Mouse (Mus musculus) MEL (cell line): Measurements from ENCODE around the gene Lypd5. TPM values are rescaled to one million over a fixed set of nuclear protein-coding genes. Genes with fewer than 3 reads are reported as not detected.

Source experiments
- DNase-seq: peaks from one replicate; pipeline ENCODE4 v3.0.0; 2011; ENCODE audit warnings: low read depth, low spot score
- H3K27ac ChIP-seq: 2 replicates; pipeline ENCODE4 v1.5.1; 2012; ENCODE audit warnings: low read depth, mild to moderate bottlenecking, control low read depth, low read length, moderate library complexity; ENCODE audit not compliant: control insufficient read depth
- H3K27me3 ChIP-seq, 2 experiments: fragments of 150-350 bp in 1 of 2; sonication (generic) in 1 of 2; 2 replicates each; pipeline ENCODE4 v1.6.1; 2012; ENCODE audit warnings: low read length in 2 of 2, mild to moderate bottlenecking in 2 of 2, improper control_type of control experiment in 1 of 2, moderate library complexity in 1 of 2; ENCODE audit not compliant: insufficient read depth in 2 of 2, control insufficient read depth in 1 of 2
- H3K36me3 ChIP-seq, 2 experiments: 2 replicates each; pipeline ENCODE4 v1.6.1; 2012 to 2014; ENCODE audit warnings: low read length in 2 of 2, improper control_type of control experiment in 1 of 2, inconsistent platforms in 1 of 2, mild to moderate bottlenecking in 1 of 2; ENCODE audit not compliant: insufficient read depth in 2 of 2, control insufficient read depth in 1 of 2
- H3K4me1 ChIP-seq, 2 experiments: fragments of 150-350 bp in 1 of 2; sonication (generic) in 1 of 2; 2 replicates each; pipeline ENCODE4 v1.6.1; 2012; ENCODE audit warnings: low read length in 2 of 2, improper control_type of control experiment in 1 of 2, mild to moderate bottlenecking in 1 of 2; ENCODE audit not compliant: insufficient read depth in 2 of 2, control insufficient read depth in 1 of 2
- H3K4me3 ChIP-seq, 2 experiments: fragments of 150-350 bp in 1 of 2; sonication (generic) in 1 of 2; 2 replicates each; pipeline ENCODE4 v1.5.1; 2012; ENCODE audit warnings: low read depth in 2 of 2, low read length in 2 of 2, mild to moderate bottlenecking in 2 of 2, moderate library complexity in 2 of 2, control low read depth in 1 of 2, improper control_type of control experiment in 1 of 2; ENCODE audit not compliant: control insufficient read depth in 1 of 2, insufficient read depth in 1 of 2
- H3K79me2 ChIP-seq: 2 replicates; pipeline ENCODE4 v1.6.1; 2012; ENCODE audit warnings: mild to moderate bottlenecking, low read length, moderate library complexity; ENCODE audit not compliant: control insufficient read depth, poor library complexity, insufficient read depth
- H3K9ac ChIP-seq: 2 replicates; pipeline ENCODE4 v1.6.1; 2012; ENCODE audit warnings: low read depth, mild to moderate bottlenecking, control low read depth, low read length, moderate library complexity; ENCODE audit not compliant: control insufficient read depth, poor library complexity, severe bottlenecking
- H3K9me3 ChIP-seq: fragments of 150-350 bp; sonication (generic); replicated peaks from 2 replicates; pipeline ENCODE4 v1.6.1; 2012; ENCODE audit warnings: mild to moderate bottlenecking, low read length, improper control_type of control experiment, moderate library complexity; ENCODE audit not compliant: insufficient read depth
- BHLHE40 ChIP-seq: IDR thresholded peaks from 2 replicates; pipeline ENCODE4 v1.6.1; 2012; ENCODE audit warnings: low read depth, mild to moderate bottlenecking, inconsistent platforms, low read length, improper control_type of control experiment, borderline replicate concordance
- CHD1 ChIP-seq: IDR thresholded peaks from 2 replicates; pipeline ENCODE4 v1.6.1; 2012; ENCODE audit warnings: low read depth, mild to moderate bottlenecking, inconsistent platforms, low read length, improper control_type of control experiment
- CHD2 ChIP-seq: IDR thresholded peaks from 2 replicates; pipeline ENCODE4 v1.6.1; 2011; ENCODE audit warnings: low read length, improper control_type of control experiment
- CTCF ChIP-seq, 3 experiments: IDR thresholded peaks in 2 of 3; conservative IDR thresholded peaks in 1 of 3; 2 replicates each; pipeline ENCODE4 v1.5.1; 2011 to 2012; ENCODE audit warnings: low read length in 3 of 3, low read depth in 2 of 3, mild to moderate bottlenecking in 2 of 3, improper control_type of control experiment in 1 of 3, inconsistent platforms in 1 of 3, mixed read lengths in 1 of 3, moderate library complexity in 1 of 3; ENCODE audit not compliant: control insufficient read depth in 1 of 3, insufficient read depth in 1 of 3, poor library complexity in 1 of 3, severe bottlenecking in 1 of 3
- E2F4 ChIP-seq: IDR thresholded peaks from 2 replicates; pipeline ENCODE4 v1.6.1; 2011; ENCODE audit warnings: low read depth, low read length, improper control_type of control experiment, borderline replicate concordance
- ELF1 ChIP-seq: IDR thresholded peaks from 2 replicates; pipeline ENCODE4 v1.6.1; 2014; ENCODE audit warnings: low read depth, mild to moderate bottlenecking, inconsistent platforms, low read length, improper control_type of control experiment, moderate library complexity
- EP300 ChIP-seq, 2 experiments: IDR thresholded peaks; 2 replicates each; pipeline ENCODE4 v1.6.1; 2011; ENCODE audit warnings: improper control_type of control experiment in 2 of 2, low read length in 2 of 2, low read depth in 1 of 2, mild to moderate bottlenecking in 1 of 2
- ETS1 ChIP-seq: IDR thresholded peaks from 2 replicates; pipeline ENCODE4 v1.6.1; 2012; ENCODE audit warnings: low read depth, mild to moderate bottlenecking, inconsistent platforms, low read length, improper control_type of control experiment, moderate library complexity
- GABPA ChIP-seq: IDR thresholded peaks from 2 replicates; pipeline ENCODE4 v1.6.1; 2012; ENCODE audit warnings: low read depth, mild to moderate bottlenecking, inconsistent platforms, low read length, improper control_type of control experiment, moderate library complexity
- GATA1 ChIP-seq: IDR thresholded peaks from 2 replicates; pipeline ENCODE4 v1.6.1; 2011; ENCODE audit warnings: low read depth, low read length, improper control_type of control experiment
- HCFC1 ChIP-seq: IDR thresholded peaks from 2 replicates; pipeline ENCODE4 v1.6.1; 2012; ENCODE audit warnings: low read depth, mild to moderate bottlenecking, inconsistent platforms, low read length, improper control_type of control experiment, moderate library complexity
- JUND ChIP-seq: IDR thresholded peaks from 2 replicates; pipeline ENCODE4 v1.6.1; 2011; ENCODE audit warnings: low read depth, mild to moderate bottlenecking, improper control_type of control experiment, low read length
- MAFK ChIP-seq: IDR thresholded peaks from 2 replicates; pipeline ENCODE4 v1.6.1; 2011; ENCODE audit warnings: low read depth, mild to moderate bottlenecking, low read length, improper control_type of control experiment, borderline replicate concordance
- MAX ChIP-seq: IDR thresholded peaks from 2 replicates; pipeline ENCODE4 v1.6.1; 2011; ENCODE audit warnings: low read length, improper control_type of control experiment
- MAZ ChIP-seq: IDR thresholded peaks from 2 replicates; pipeline ENCODE4 v1.6.1; 2012; ENCODE audit warnings: low read depth, mild to moderate bottlenecking, inconsistent platforms, low read length, improper control_type of control experiment
- MEF2A ChIP-seq: IDR thresholded peaks from 2 replicates; pipeline ENCODE4 v1.6.1; 2014; ENCODE audit warnings: low read depth, mild to moderate bottlenecking, inconsistent platforms, low read length, improper control_type of control experiment; ENCODE audit not compliant: poor library complexity, insufficient replicate concordance, severe bottlenecking; ENCODE audit errors: extremely low read depth
- MXI1 ChIP-seq: IDR thresholded peaks from 2 replicates; pipeline ENCODE4 v1.6.1; 2011; ENCODE audit warnings: mild to moderate bottlenecking, low read depth, low read length, improper control_type of control experiment
- MYB ChIP-seq: IDR thresholded peaks from 2 replicates; pipeline ENCODE4 v1.6.1; 2011; ENCODE audit warnings: mild to moderate bottlenecking, low read depth, low read length, improper control_type of control experiment
- MYC ChIP-seq: IDR thresholded peaks from 2 replicates; pipeline ENCODE4 v1.6.1; 2011; ENCODE audit warnings: low read depth, mild to moderate bottlenecking, low read length, improper control_type of control experiment, moderate library complexity
- NELFE ChIP-seq: IDR thresholded peaks from 2 replicates; pipeline ENCODE4 v1.6.1; 2011; ENCODE audit warnings: low read depth, low read length, improper control_type of control experiment
- NRF1 ChIP-seq: IDR thresholded peaks from 2 replicates; pipeline ENCODE4 v1.6.1; 2014; ENCODE audit warnings: low read depth, mild to moderate bottlenecking, inconsistent platforms, low read length, improper control_type of control experiment, moderate library complexity; ENCODE audit not compliant: poor library complexity, insufficient read depth, severe bottlenecking
- POLR2A ChIP-seq, 2 experiments: IDR thresholded peaks; 2 replicates each; pipeline ENCODE4 v1.6.1; 2011 to 2012; ENCODE audit warnings: low read length in 2 of 2, mild to moderate bottlenecking in 2 of 2, control low read depth in 1 of 2, improper control_type of control experiment in 1 of 2, low read depth in 1 of 2, moderate library complexity in 1 of 2; ENCODE audit not compliant: control insufficient read depth in 1 of 2, insufficient read depth in 1 of 2, poor library complexity in 1 of 2
- POLR2AphosphoS2 ChIP-seq: IDR thresholded peaks from 2 replicates; pipeline ENCODE4 v1.6.1; 2011; ENCODE audit warnings: low read length, improper control_type of control experiment
- POLR2AphosphoS5 ChIP-seq: IDR thresholded peaks from 2 replicates; pipeline ENCODE4 v1.6.1; 2012; ENCODE audit warnings: low read depth, borderline replicate concordance, mild to moderate bottlenecking, inconsistent platforms, low read length, moderate library complexity, mixed read lengths
- RAD21 ChIP-seq: IDR thresholded peaks from 2 replicates; pipeline ENCODE4 v1.6.1; 2011; ENCODE audit warnings: mild to moderate bottlenecking, low read depth, low read length, improper control_type of control experiment
- SIN3A ChIP-seq: IDR thresholded peaks from 2 replicates; pipeline ENCODE4 v1.6.1; 2012; ENCODE audit warnings: low read length, improper control_type of control experiment, inconsistent platforms
- SMC3 ChIP-seq: IDR thresholded peaks from 2 replicates; pipeline ENCODE4 v1.6.1; 2011; ENCODE audit warnings: low read depth, low read length, improper control_type of control experiment
- TAL1 ChIP-seq: IDR thresholded peaks from 2 replicates; pipeline ENCODE4 v1.6.1; 2012; ENCODE audit warnings: mild to moderate bottlenecking, inconsistent platforms, low read length, moderate library complexity, mixed read lengths
- TBP ChIP-seq: IDR thresholded peaks from 2 replicates; pipeline ENCODE4 v1.8.0; 2011; ENCODE audit warnings: low read depth, low read length, improper control_type of control experiment
- TCF12 ChIP-seq: IDR thresholded peaks from 2 replicates; pipeline ENCODE4 v1.6.1; 2014; ENCODE audit warnings: low read depth, mild to moderate bottlenecking, inconsistent platforms, low read length, improper control_type of control experiment, moderate library complexity
- UBTF ChIP-seq: IDR thresholded peaks from 2 replicates; pipeline ENCODE4 v1.6.1; 2012; ENCODE audit warnings: low read depth, mild to moderate bottlenecking, inconsistent platforms, low read length, improper control_type of control experiment, moderate library complexity, borderline replicate concordance; ENCODE audit not compliant: insufficient read depth
- USF1 ChIP-seq: IDR thresholded peaks from 2 replicates; pipeline ENCODE4 v1.6.1; 2014; ENCODE audit warnings: low read depth, mild to moderate bottlenecking, inconsistent platforms, low read length, improper control_type of control experiment, moderate library complexity
- ZC3H11A ChIP-seq: IDR thresholded peaks from 2 replicates; pipeline ENCODE4 v1.6.1; 2012; ENCODE audit warnings: low read depth, mild to moderate bottlenecking, inconsistent platforms, low read length, improper control_type of control experiment
- ZKSCAN1 ChIP-seq: IDR thresholded peaks from 2 replicates; pipeline ENCODE4 v1.6.1; 2012; ENCODE audit warnings: low read depth, mild to moderate bottlenecking, inconsistent platforms, low read length, improper control_type of control experiment, moderate library complexity
- ZMIZ1 ChIP-seq: IDR thresholded peaks from 2 replicates; pipeline ENCODE4 v1.6.1; 2012; ENCODE audit warnings: low read depth, mild to moderate bottlenecking, inconsistent platforms, low read length, improper control_type of control experiment, moderate library complexity
- ZNF384 ChIP-seq: IDR thresholded peaks from 2 replicates; pipeline ENCODE4 v1.6.1; 2012; ENCODE audit warnings: low read depth, mild to moderate bottlenecking, inconsistent platforms, low read length, improper control_type of control experiment
- polyA plus RNA-seq, 2 experiments: library from polyadenylated mRNA; stranded (reverse) in 1 of 2; unstranded in 1 of 2; fragments of >175 nt in 1 of 2; fragments of >200 nt in 1 of 2; gene quantifications; 2 replicates each; pipeline versions ENCODE4 v1.2.1 to v1.2.4; 2012; ENCODE audit warnings: low replicate concordance in 2 of 2, low read depth in 1 of 2; ENCODE audit not compliant: insufficient read length in 2 of 2, insufficient read depth in 1 of 2, missing spikeins in 1 of 2
- total RNA-seq: library from RNA; depleted of rRNA; stranded (reverse); fragments of 300-350 nt; gene quantifications from 2 replicates; pipeline ENCODE4 v1.2.3, GENCODE M21; 2012

Lypd5 gene
- total and polyA plus RNA-seq, 3 experiments = not detected

DNA sequence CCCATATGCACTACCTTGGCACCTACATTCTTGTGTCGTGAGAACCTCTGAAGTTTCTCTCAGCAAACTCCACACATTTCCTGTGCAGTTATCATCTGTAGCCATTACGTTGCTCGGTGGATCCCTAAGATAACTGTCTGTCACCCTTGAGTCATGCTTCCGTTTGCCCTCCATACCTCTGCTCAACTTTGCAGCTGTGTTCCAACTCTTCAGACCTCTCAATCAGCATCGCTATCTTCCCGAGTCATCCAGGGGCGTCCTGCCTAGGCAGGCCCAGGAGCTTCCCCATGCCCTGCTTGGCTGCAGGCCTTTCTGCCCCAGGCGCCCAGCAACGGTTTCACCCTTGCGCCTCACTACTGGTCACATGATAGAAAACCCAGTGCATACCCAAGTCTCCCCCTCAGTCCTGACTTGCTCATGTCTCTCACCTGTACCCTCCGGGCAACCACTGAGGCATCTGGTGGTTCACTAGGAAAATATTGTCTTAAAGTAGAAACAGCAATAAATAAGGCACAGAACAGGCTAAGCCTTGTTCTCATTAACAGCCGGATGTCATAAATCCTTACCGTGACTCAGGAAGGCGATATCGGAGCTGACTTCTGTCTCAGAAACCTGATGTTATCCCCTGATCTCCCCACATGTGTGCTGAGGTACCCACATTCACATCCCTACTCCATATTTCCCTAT is 45.6 kb downstream of the Lypd5 start:
- Histone ChIP-seq H3K4me1 (peaks cover 21 to 59% of the 10 kb centered on the region in 2 experiments), H3K4me3 (peak overlapping the region; percentile 11 to 25; a peak in 3 of 4 replicates), H3K27me3 (no peaks in the 10 kb centered on the region), H3K9me3 (no peaks in the 10 kb centered on the region), H3K9ac (peak overlapping the region; percentile 50), H3K36me3 (peaks cover 0 to 45% of the 10 kb centered on the region in 2 experiments; a peak in 2 of 4 replicates), H3K27ac (peak overlapping the region; percentile 94), H3K79me2 (peaks cover 14% of the 10 kb centered on the region)
- DNase-seq = peak; percentile 81
- TF ChIP-seq GABPA (no peak), MAZ (no peak), JUND (peak; percentile 76), MAX (no peak), EP300 (IDR thresholded peaks at IDR 0.05; ENCODE audit: low read depth in 1 of 2, low read length in 2 of 2) (peak; percentile 82 to 86), ETS1 (peak; percentile 93), TAL1 (peak; percentile 48), E2F4 (no peak), USF1 (no peak), NELFE (peak; percentile 4; the same call in 1 of the 2 replicates), BHLHE40 (no peak), ZC3H11A (no peak), ZKSCAN1 (no peak), CHD1 (no peak), RAD21 (no peak), GATA1 (peak; percentile 88), NRF1 (no peak), POLR2AphosphoS2 (no peak), HCFC1 (no peak), MYC (0 out of 2 replicates have a peak, but pooled peaks have one; percentile 42), MEF2A (no peak), TCF12 (peak; percentile 83), SIN3A (peak; percentile 43), SMC3 (no peak), CTCF (IDR thresholded peaks at IDR 0.05 in 2 of 3, conservative IDR thresholded peaks at IDR 0.05 in 1 of 3; ENCODE audit: control insufficient read depth in 1 of 3, insufficient read depth in 1 of 3, low read depth in 2 of 3, low read length in 3 of 3, poor library complexity in 1 of 3, severe bottlenecking in 1 of 3) (no peak), ZMIZ1 (no peak), UBTF (no peak), MAFK (no peak; the same call in 1 of the 2 replicates), CHD2 (no peak), ZNF384 (no peak), ELF1 (no peak), MXI1 (no peak), POLR2A (IDR thresholded peaks at IDR 0.05; ENCODE audit: control insufficient read depth in 1 of 2, insufficient read depth in 1 of 2, low read depth in 1 of 2, low read length in 2 of 2, poor library complexity in 1 of 2) (no peak; a peak in 1 of 4 replicates), POLR2AphosphoS5 (no peak), MYB (no peak), TBP (no peak)
